Mouse (Mus musculus) gastrocnemius, postnatal 25 days (tissue): ENCODE results near the gene Serpina3c. TPM values are rescaled to one million over a fixed set of nuclear protein-coding genes. Genes with fewer than 3 reads are reported as not detected.

Experiments used
- DNase-seq: peaks from one replicate; pipeline ENCODE4 v3.0.0; 2022
- long read RNA-seq, 2 experiments: library from polyadenylated mRNA; stranded (forward); transcript quantifications; one replicate each; pipeline ENCODE4 v2.0.0; 2021
- total RNA-seq, 2 experiments: library from RNA; stranded (reverse); gene quantifications; 1 replicate in 1 of 2; 2 replicates in 1 of 2; pipeline ENCODE4 v1.2.3; 2021

Gene Serpina3c
- total RNA-seq: 1 to 10 TPM in 1 of 2 experiments, under 1 TPM in 1; 0.72 to 6.2 TPM
- long read RNA-seq, experiment 1, partial matches to known transcripts: 0 of 2 reads
- long read RNA-seq, experiment 1, other reads (novel, unspliced or antisense): 0 of 2 reads
- long read RNA-seq, experiment 2, partial matches to known transcripts: 1 of 3 reads
- long read RNA-seq, experiment 2, other reads (novel, unspliced or antisense): 0 of 3 reads

- DNase-seq: peak; percentile 11
Observed at GRCm38 (mm10) chr12:104153656-104154055, at the start of gene Serpina3c. TSS of gene Serpina3c (minus strand) at chr12:104153870.

DNA sequence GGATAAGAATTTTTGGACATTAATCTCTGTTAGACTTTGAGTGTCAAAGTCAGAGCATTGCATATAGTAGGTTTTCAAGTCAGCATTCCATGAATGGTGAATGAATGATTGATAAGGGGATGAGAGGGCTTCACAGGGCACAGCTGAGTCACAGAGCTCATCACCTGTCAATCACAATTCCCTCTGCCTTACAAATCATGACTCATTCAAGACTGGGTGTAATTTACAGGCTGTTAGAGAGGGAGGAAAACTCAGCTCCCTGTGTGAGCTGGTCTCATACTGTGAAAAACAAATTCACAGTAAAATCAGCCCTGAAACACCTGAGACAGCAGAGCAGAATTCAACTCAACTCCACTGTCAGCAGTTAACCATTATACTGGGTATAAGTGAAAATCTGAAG, 37.2 kb upstream of the Serpina3c start:
- no peak for DNase-seq

- no peak for DNase-seq
Observed at GRCm38 (mm10) chr12:104189246-104189645, 35.6 kb upstream of the Serpina3c start.

DNA sequence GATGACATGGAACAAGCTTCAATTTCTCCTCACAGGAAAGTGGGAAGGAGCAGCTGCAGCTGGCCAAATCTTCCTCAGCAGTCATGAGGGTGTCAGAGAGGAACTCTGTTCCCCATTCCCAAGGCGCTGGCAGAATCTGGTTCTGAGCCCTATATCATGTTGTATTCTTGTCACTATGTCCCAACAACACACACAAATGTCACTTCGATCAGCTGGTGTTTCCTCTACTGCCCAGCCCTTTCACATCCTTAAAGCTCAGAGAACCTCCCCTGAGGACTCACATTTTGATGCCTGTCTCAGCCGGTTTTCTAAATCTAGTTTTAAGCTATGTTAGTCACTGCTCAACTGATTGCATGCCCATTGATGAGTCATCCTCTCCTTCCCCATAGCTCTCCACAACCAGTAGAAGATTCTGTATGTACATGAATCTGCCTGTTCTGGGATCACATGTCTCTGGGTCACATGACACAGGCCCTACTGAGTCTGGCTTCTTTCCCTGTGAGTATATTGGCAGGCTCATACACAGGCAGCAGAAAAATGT, 32.4 kb upstream of the Serpina3c start:
- DNase-seq: no peak

DNA sequence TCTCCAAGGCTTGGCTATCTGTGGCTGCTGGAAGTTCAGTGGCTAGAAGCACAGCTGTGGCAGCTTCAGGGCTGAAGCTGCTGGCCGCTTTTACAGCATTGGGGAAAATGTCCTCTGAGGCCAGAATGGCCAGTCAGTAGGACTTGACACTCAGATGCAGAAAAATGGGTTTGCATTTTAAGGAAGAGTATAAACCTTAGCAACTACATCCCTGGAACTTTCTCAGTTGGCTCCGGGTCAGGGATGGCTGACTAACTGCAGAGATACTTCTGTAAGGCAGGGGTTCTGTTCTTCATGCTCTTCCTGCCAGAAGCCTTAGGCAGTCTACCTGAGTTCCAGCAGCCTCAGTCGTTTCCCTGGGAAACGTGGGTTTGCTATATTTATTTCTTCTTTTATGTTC, 31.4 kb upstream of the Serpina3c start:
- DNase-seq: no peak

- no peak for DNase-seq
Observed at GRCm38 (mm10) chr12:104178987-104179386, 25.3 kb upstream of the Serpina3c start.

DNA sequence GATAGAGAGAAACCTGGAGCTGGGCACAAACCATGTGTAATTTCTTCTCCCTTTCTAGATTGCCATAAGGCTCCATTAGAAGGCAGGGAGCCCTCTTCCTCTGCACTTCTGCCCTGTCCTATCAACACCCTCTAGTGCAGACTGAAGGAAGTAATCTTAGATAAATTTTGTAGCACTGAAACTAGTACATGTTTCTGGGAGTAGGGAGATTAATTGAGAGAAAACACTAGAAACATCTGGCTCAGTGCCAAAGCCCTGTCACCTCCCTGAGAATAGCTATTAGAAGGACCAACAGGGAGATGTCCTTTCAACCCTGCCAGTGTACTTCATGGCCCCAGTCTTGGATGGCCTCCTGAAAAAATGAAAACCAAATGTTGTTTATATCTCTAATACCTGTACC, 24.9 kb upstream of the Serpina3c start:
- DNase-seq: no peak

- DNase-seq: no peak
Observed at GRCm38 (mm10) chr12:104175636-104176035, 22.0 kb upstream of the Serpina3c start.

DNA sequence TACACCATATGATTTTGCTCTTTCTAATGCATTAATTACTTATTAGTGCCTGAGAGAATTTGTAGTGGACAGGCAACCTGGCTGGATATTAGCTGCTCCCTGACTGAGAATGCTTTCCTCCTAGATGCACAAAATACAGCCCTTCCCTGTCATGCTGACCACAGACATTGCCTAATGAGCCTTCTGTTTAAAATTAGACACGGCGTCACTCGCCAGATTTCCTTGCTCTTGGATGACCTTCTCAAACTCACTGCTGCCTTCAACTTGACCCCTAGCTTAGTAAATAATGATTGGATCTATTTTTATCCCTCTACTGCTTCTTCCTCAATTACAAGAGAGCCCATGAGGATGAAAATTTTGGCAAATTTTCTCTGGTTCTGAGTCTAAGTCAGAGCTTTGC, 21.1 kb upstream of the Serpina3c start:
- no peak for DNase-seq

GRCm38 (mm10) chr12:104153041-104153645, 527 bp downstream of the Serpina3c start:
- DNase-seq: no peak

DNA sequence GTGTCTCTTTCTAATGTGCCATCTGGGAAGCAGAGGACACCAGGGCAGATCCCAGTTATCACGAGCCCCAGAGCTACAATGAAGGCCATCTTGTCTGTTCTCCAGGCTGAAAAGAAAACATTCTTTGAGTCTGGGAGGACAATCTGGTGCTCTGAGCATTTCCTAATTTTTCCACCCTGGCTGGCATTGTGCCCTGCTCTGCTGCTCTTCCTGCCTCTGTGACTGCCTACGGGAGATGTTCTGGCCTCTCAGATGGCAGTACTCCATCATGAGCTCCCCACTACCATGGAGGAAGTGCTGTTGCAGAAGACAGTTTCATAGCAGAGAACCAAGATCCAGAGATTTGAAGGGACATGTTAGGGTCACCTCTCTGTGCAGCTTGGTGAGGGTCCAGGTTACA, 1.7 kb downstream of the Serpina3c start:
- no peak for DNase-seq

DNA sequence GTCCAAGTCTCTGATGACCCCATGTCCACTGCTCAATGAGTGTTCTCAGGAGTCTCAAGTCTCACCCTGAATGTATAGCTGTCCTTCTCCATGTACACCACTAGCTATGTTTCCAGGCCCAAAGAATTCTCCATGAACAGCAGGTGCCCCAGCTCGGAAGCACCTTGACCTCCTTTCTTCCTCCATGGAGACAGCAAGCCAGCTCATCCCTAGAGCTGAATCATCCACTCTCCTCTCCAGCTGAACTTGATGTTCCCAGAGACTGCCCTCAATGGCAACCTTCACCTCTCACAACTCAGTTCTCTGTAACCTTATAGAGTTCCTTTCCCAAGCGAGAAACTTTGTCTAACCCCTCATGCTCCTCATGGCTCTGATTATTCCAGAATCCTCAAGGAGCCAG, 8.1 kb downstream of the Serpina3c start:
- DNase-seq: no peak

- no peak for DNase-seq
Observed at GRCm38 (mm10) chr12:104143286-104143685, 10.4 kb downstream of the Serpina3c start.

GRCm38 (mm10) chr12:104142427-104142826, 11.2 kb downstream of the Serpina3c start:
- DNase-seq: no peak

GRCm38 (mm10) chr12:104141506-104141905, 12.2 kb downstream of the Serpina3c start:
- DNase-seq: no peak

GRCm38 (mm10) chr12:104140543-104141103, 13.0 kb downstream of the Serpina3c start:
- no peak for DNase-seq

DNA sequence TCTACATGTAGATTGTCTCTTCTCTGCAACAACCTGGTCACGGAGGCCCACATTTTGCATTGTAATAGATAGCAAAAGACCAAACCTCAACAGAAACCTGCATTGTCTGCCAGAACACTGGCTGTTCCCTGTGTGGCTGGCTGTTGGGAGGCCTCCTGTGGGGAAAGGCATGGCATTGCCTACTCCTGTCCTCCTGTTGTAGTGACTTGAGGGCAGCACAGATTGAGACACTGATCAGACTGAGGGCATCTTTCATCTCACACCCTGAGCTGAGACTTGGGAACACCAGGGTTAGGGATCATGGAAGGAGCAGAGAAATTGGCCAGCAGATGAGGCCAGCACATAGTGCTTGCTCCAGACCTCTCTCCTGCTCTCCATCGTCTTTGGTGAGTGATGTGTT, 15.5 kb downstream of the Serpina3c start:
- no peak for DNase-seq

- no peak for DNase-seq
Observed at GRCm38 (mm10) chr12:104131041-104131440, 22.6 kb downstream of the Serpina3c start.

DNA sequence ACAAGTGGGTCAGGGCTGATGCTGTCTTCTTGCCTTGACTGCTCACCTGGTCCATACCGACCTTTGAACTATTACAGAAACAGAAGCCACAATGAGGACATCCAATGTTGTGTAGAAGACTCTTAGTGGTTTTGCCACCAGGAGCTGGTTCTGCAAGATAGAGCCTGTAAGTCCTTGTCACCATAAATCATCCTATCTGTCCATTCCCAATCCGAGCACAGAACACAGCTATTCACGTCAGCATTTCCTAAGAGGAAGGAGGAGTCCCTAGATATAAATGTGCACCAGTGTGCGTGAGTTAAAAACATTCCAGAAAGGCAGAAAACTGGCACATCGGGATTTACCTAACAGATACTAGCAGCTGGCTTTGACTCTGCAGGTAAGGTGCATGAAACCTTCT, 26.0 kb downstream of the Serpina3c start, which contains the start of gene Serpina3b:
Gene Serpina3b, plus strand, starts transcription at position 301 of the 400 bp plus-strand sequence.
- no peak for DNase-seq

- DNase-seq: no peak
Observed at GRCm38 (mm10) chr12:104125021-104125560, 28.6 kb downstream of the Serpina3c start.

- no peak for DNase-seq
Observed at GRCm38 (mm10) chr12:104123996-104124395, 29.7 kb downstream of the Serpina3c start.

DNA sequence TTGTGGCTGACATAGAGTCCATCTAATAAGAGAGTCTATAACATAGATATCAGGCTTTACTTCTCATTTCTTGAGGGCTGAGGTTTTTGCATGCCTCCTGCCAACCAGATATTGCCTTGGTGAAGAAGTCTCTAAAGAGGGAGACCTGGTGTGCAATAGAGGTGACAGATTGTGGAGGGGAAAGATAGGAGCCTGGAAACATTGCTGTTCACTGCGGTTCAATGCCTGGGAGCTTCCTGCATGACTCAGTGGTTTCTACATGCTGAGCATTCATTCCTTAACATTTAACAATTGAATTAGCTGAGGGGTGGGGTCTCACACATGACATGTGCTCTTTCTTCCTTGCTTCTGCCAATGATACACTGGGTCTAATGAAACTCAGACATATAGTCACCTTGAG, 30.6 kb downstream of the Serpina3c start:
- DNase-seq: no peak

GRCm38 (mm10) chr12:104114921-104115579, 38.6 kb downstream of the Serpina3c start:
- DNase-seq: no peak
